Mouse (Mus musculus) midbrain, embryonic 16.5 days (tissue): Measurements from ENCODE around the gene Ap1g2. TPM values are rescaled to one million over a fixed set of nuclear protein-coding genes. Genes with fewer than 3 reads are reported as not detected.

Experiments used
- ATAC-seq: fragments of 200-750 bp; cut with Nextera tagmentation; 2 replicates; pipeline ENCODE4 v1.8.0; 2017; ENCODE audit warnings: moderate TSS enrichment
- H3K27ac ChIP-seq: fragments of 300-500 bp; sonication (generic); 2 replicates; pipeline ENCODE4 v1.5.1; 2014; ENCODE audit warnings: mild to moderate bottlenecking, low read length, mixed read lengths
- H3K27me3 ChIP-seq: fragments of 300-500 bp; sonication (generic); 2 replicates; pipeline ENCODE4 v1.6.1; 2014; ENCODE audit warnings: low read depth, low read length, mixed read lengths; ENCODE audit not compliant: control insufficient read depth, insufficient read depth
- H3K36me3 ChIP-seq: fragments of 300-500 bp; sonication (generic); 2 replicates; pipeline ENCODE4 v1.6.1; 2014; ENCODE audit warnings: mild to moderate bottlenecking, low read length, moderate library complexity, mixed read lengths; ENCODE audit not compliant: control insufficient read depth, insufficient read depth
- H3K4me1 ChIP-seq: fragments of 300-500 bp; sonication (generic); 2 replicates; pipeline ENCODE4 v1.6.1; 2014; ENCODE audit warnings: mild to moderate bottlenecking, low read length, mixed read lengths; ENCODE audit not compliant: control insufficient read depth, insufficient read depth
- H3K4me2 ChIP-seq: fragments of 300-500 bp; sonication (generic); 2 replicates; pipeline ENCODE4 v1.6.1; 2014; ENCODE audit warnings: mild to moderate bottlenecking, low read length, mixed read lengths
- H3K4me3 ChIP-seq: fragments of 300-500 bp; sonication (generic); 2 replicates; pipeline ENCODE4 v1.5.1; 2014; ENCODE audit warnings: low read depth, mild to moderate bottlenecking, low read length, moderate library complexity, mixed read lengths
- H3K9ac ChIP-seq: fragments of 300-500 bp; sonication (generic); 2 replicates; pipeline ENCODE4 v1.6.1; 2014; ENCODE audit warnings: low read depth, low read length, mixed read lengths
- H3K9me3 ChIP-seq: fragments of 300-500 bp; sonication (generic); replicated peaks from 2 replicates; pipeline ENCODE4 v1.6.1; 2014; ENCODE audit warnings: mild to moderate bottlenecking, low read length, mixed read lengths; ENCODE audit not compliant: control insufficient read depth, poor library complexity, severe bottlenecking
- WGBS: fragments of 180-500 bp; shearing (Covaris S2); extraction: QIAGEN DNeasy Blood & Tissue Kit; methylation state at CpG from one replicate; pipeline ENCODE4 v1.1.7; 2014; 5-methylcytosine and 5-hydroxymethylcytosine counted together
- polyA plus RNA-seq: library from polyadenylated mRNA; unstranded; fragments of >200 nt; fragmentation: Nextera tagmentation; extraction: Ambion mirVana; gene quantifications from 2 replicates; pipeline ENCODE4 v1.2.1, GENCODE M21; 2015

Gene Ap1g2
- polyA plus RNA-seq, 1 experiment from 2014 or later = 9.2 TPM

DNA sequence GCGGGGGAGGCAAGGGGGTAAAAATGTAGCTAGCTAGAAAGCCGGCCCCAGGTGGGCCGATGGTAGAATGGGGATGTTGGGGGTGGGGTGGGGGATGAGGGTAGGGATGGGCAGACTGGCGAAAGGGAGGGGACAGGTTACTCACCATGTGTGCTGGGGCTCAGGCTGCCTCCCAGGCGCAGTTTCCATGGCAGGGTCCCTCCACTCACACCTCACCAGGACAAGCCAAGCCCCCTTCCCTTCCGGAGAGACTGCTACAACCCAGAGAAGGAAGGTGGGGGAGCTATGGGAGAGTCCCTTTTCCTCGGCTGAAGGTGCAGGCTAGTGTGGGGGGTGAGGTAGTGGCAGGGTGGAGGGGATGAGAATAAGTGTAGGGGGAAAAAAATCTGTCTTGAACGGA, 9.5 kb upstream of the Ap1g2 start:
- Histone ChIP-seq H3K4me2 (peak overlapping the region; percentile 66), H3K4me1 (peaks cover 45% of the 10 kb centered on the region), H3K27me3 (no peaks in the 10 kb centered on the region), H3K27ac (peak overlapping the region; percentile 95), H3K36me3 (peaks cover 7% of the 10 kb centered on the region), H3K9ac (peak overlapping the region; percentile 98), H3K4me3 (peak overlapping the region; percentile 90), H3K9me3 (no peaks in the 10 kb centered on the region)
- 0% methylated on average over 8 of the region's 8 CpGs for WGBS
- peak; percentile 34 for ATAC-seq

- peaks cover 49% of the 10 kb centered on the region for H3K4me1 ChIP-seq
- WGBS = under 1% methylated on average over 74 of the region's 78 CpGs
These were observed 8.6 kb upstream of the Ap1g2 start for GRCm38 (mm10) chr14:55114759-55115701.

DNA sequence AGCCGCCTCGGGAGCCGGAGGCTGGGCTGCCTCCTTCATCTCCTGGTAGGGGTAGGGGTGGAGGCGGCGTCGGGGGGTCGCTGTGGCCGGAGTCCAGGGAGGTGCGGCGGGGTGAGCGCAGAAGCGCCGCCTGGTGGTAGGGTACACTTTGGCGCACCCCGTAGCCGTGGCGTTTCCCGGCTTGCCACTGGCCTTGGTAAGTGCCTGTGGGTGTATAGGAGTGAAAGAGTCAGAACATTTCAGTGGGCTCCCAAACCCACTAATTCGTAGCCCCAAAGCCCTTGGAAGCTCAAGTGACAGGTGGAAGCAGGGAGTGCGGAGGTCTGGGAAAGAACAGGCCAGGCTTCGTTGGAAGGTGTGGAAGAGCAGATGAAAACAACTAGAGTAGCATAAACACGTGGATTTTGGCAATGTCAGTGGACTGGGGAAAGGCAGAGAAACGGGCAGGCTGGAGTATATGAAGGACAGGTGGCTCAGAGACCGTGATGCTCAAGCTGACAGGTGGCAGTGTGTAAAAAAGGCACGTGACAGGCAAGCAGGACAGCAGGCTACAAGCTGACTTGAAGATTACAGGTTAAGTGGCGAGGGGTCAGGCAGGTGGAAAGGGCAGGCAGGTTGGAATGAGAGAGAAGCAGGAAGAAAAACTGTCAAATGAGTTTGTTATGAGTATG, 7.7 kb upstream of the Ap1g2 start:
- H3K9me3 ChIP-seq = no peaks in the 10 kb centered on the region
- H3K4me2 ChIP-seq = peak overlapping the region; percentile 66
- no peaks in the 10 kb centered on the region for H3K27me3 ChIP-seq
- H3K9ac ChIP-seq = peak overlapping the region; percentile 98
- peak overlapping the region; percentile 90 for H3K4me3 ChIP-seq
- 12% methylated on average over 26 of the region's 26 CpGs for WGBS
- H3K27ac ChIP-seq = peak overlapping the region; percentile 95
- H3K4me1 ChIP-seq = peaks cover 58% of the 10 kb centered on the region
- no peak for ATAC-seq
- H3K36me3 ChIP-seq = peaks cover 7% of the 10 kb centered on the region

More at GRCm38 (mm10) chr14:55114759-55115701, 8.6 kb upstream of the Ap1g2 start:
- Histone ChIP-seq H3K4me2 (peak overlapping the region; percentile 66), H3K4me3 (peak overlapping the region; percentile 90), H3K9me3 (no peaks in the 10 kb centered on the region), H3K9ac (peak overlapping the region; percentile 98), H3K27me3 (no peaks in the 10 kb centered on the region), H3K36me3 (peaks cover 7% of the 10 kb centered on the region), H3K27ac (peak overlapping the region; percentile 95)
- ATAC-seq = peak; percentile 32

GRCm38 (mm10) chr14:55113351-55113974, 7.1 kb upstream of the Ap1g2 start:
- peak overlapping the region; percentile 66 for H3K4me2 ChIP-seq
- H3K4me1 ChIP-seq = peaks cover 64% of the 10 kb centered on the region
- no peaks in the 10 kb centered on the region for H3K9me3 ChIP-seq
- peak overlapping the region; percentile 44; the same call in 1 of the 2 replicates for H3K27ac ChIP-seq
- no peak for ATAC-seq
- H3K9ac ChIP-seq = peak overlapping the region; percentile 98; the same call in 1 of the 2 replicates
- H3K27me3 ChIP-seq = no peaks in the 10 kb centered on the region
- peaks cover 7% of the 10 kb centered on the region for H3K36me3 ChIP-seq
- H3K4me3 ChIP-seq = peak overlapping the region; percentile 90
- WGBS = 75% methylated on average over 51 of the region's 51 CpGs

- peak overlapping the region; percentile 35 for H3K4me2 ChIP-seq
- 0 out of 2 replicates have a peak overlapping the region, but pooled peaks have one; percentile 0 for H3K4me3 ChIP-seq
- no peaks in the 10 kb centered on the region for H3K9me3 ChIP-seq
- H3K27me3 ChIP-seq = no peaks in the 10 kb centered on the region
- no peak for ATAC-seq
- H3K27ac ChIP-seq = peak overlapping the region; percentile 35; the same call in 1 of the 2 replicates
- WGBS = 70% methylated on average over 2 of the region's 2 CpGs
- H3K9ac ChIP-seq = peak overlapping the region; percentile 35; the same call in 1 of the 2 replicates
- H3K36me3 ChIP-seq = peaks cover 7% of the 10 kb centered on the region
- H3K4me1 ChIP-seq = peaks cover 68% of the 10 kb centered on the region
These were observed 5.3 kb upstream of the Ap1g2 start for GRCm38 (mm10) chr14:55111720-55112119.

GRCm38 (mm10) chr14:55110076-55110475, 3.7 kb upstream of the Ap1g2 start:
- no peak overlapping the region for H3K4me3 ChIP-seq
- H3K9me3 ChIP-seq = no peaks in the 10 kb centered on the region
- ATAC-seq = no peak
- peak overlapping the region; percentile 88; the same call in 1 of the 2 replicates for H3K27ac ChIP-seq
- H3K4me1 ChIP-seq = peaks cover 76% of the 10 kb centered on the region
- peak overlapping the region; percentile 50; the same call in 1 of the 2 replicates for H3K9ac ChIP-seq
- WGBS = 44% methylated on average over 9 of the region's 9 CpGs
- H3K36me3 ChIP-seq = peaks cover 7% of the 10 kb centered on the region
- H3K27me3 ChIP-seq = no peaks in the 10 kb centered on the region
- H3K4me2 ChIP-seq = no peak overlapping the region

DNA sequence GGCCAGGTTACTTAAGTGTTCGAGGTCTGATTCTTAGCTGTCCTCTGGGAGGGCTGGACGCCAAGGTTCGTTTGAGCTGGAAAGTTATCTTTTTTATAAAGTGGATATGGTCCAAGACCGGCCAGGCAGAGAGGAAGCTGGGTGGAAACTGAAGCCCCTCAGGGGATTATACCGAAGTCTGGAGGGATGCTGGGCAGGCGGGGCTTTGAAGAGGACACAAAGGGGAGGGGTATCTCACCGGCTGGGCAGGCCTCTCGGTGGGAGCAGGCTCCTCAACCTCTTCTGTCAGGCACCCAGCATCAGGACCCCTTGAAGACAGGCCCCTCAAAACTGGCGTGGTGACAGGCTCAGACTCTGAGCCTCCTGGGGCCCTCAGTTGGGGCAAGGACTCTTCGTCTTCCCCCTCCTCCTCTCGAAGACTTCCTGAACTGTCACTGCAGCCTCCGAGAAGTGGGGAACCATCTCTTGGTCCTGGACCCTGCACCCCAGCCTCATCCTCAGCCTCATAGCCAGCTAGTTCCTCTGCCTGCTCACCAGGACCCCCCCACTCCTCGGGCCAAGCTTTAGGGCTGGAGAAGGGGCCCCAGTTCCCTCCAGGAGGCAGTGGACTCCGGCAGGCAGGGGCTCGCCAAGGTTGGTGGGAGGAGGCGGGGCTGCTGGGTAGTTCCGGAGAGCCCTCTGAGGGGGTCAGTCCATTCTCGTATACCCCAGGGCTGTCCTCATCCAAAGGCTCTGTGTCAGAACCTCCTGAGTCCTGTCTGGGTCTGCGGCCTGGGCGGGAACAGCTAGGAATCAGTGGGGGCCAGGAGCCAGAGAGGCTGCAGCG, 2.9 kb upstream of the Ap1g2 start:
- no peak for ATAC-seq
- Histone ChIP-seq H3K9me3 (no peaks in the 10 kb centered on the region), H3K4me2 (peak overlapping the region; percentile 36), H3K27me3 (no peaks in the 10 kb centered on the region), H3K4me3 (no peak overlapping the region), H3K4me1 (peaks cover 78% of the 10 kb centered on the region), H3K27ac (peak overlapping the region; percentile 88), H3K36me3 (peaks cover 7% of the 10 kb centered on the region), H3K9ac (peak overlapping the region; percentile 50)
- WGBS = 6% methylated on average over 21 of the region's 21 CpGs
